Mouse (Mus musculus) ES-Bruce4 (cell line): ENCODE results near the gene Mcm3.
"Not testable (repeated sequence)": the region's sequence is repeated elsewhere in the genome, so short reads cannot be mapped to it uniquely, and the experiment has no call there.

Experiments used
- CTCF ChIP-seq: IDR thresholded peaks from one replicate; pipeline ENCODE4 v1.8.1; 2011; ENCODE audit warnings: low read depth, low read length
- POLR2A ChIP-seq: IDR thresholded peaks from one replicate; pipeline ENCODE4 v1.8.1; 2011; ENCODE audit warnings: low read length; ENCODE audit not compliant: insufficient read depth

- TF ChIP-seq CTCF, POLR2A: not testable (repeated sequence)
Observed at GRCm38 (mm10) chr1:20774026-20774730, 45.9 kb downstream of the Mcm3 start.
